Mouse (Mus musculus) brain, embryonic 14.5 days (tissue): ENCODE results near the gene Thop1.

ENCODE experiments used
- CTCF ChIP-seq: fragments of 200-500 bp; IDR thresholded peaks from 2 replicates; pipeline ENCODE4 v1.5.1; 2012; ENCODE audit warnings: inconsistent platforms, mild to moderate bottlenecking, moderate library complexity, borderline replicate concordance; ENCODE audit not compliant: insufficient read depth, insufficient read length; ENCODE audit errors: extremely low read depth
- POLR2A ChIP-seq: fragments of 200-500 bp; IDR thresholded peaks from 2 replicates; pipeline ENCODE4 v1.6.1; 2012; ENCODE audit warnings: mild to moderate bottlenecking, inconsistent platforms, borderline replicate concordance; ENCODE audit not compliant: poor library complexity, insufficient read depth, insufficient read length, severe bottlenecking; ENCODE audit errors: extremely low read depth

DNA sequence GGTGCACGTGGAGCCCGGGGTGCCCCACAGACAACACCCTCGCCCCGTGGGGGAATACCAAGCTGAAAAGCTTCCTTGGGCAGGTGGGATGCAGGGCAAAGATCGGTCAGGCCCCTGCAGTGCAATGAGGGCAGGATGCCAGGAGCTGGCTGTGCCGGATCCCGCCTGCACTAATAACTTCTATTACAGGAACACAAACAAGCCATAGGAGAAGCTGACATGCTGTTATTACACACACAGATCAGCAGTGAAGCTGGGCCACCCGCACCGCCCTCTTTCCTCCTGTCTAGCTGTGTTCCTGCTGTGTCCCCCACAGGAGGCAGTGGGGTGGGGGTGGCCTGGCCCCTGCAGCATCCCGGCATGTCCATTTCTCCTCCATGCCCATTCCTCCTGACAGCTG, 40.8 kb upstream of the Thop1 start:
- TF ChIP-seq POLR2A (no peak), CTCF (no peak)
